Mouse (Mus musculus) thymus, postnatal 10 days (tissue): ENCODE data around the gene Gm5868.
"Not testable (repeated sequence)": the region's sequence is repeated elsewhere in the genome, so short reads cannot be mapped to it uniquely, and the experiment has no call there.

Experiments used
- DNase-seq, 2 experiments: peaks; one replicate each; pipeline ENCODE4 v3.0.0; 2021; ENCODE audit warnings: low spot score in 2 of 2

The Gm5868 gene

DNA sequence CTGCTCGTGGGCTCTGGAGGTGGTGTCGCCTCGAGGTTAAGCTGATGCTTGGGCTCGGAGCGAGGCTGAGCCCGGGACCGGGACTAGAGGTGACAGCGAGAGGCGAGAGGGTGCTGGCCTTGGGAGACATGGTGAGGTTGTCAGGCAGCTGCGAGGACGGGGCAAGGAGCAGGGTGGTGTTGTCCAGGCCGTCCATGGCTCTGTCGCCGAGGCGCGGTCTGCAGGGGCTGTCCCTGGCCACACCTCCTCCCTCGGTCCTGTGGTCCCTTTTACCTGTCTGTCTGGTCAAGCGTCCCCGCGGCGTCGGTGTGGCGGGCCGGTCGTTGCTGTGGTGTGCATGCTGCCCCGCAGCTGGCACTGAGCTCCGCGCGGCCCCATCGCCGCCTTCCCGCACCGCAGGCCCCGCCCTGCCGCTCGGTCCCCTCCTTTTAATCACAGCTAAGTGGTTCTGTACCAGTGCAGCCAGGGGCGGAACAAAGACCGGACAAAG is at the start of gene Gm5868:
Gm5868 (minus strand) TSS at position 360 of the 490 bp plus-strand sequence.
- no peak for DNase-seq

GRCm38 (mm10) chr5:72636576-72636975 is 49.2 kb upstream of the Gm5868 start:
- peak; percentile 15 to 16 for DNase-seq

DNA sequence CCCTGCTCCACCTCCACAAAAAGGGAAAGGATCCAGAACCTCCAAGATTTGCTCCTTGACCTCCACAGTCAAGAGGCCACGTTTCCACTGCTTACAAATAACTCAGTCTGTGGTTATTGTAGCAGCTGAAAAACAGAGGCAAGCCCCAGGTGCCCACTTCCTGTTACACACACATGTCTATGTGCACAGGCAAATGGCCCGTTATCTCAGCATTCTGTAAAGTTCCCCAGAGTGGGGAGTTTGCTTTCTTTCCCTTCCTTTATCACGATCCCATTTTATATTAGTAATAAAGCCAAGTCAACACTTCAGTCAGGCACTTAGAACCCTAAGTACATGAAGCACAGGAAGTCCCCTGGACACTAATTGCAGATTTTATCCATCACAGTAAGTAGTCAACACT is 48.8 kb upstream of the Gm5868 start:
- DNase-seq: peak; percentile 75

GRCm38 (mm10) chr5:72634791-72635271 is 47.5 kb upstream of the Gm5868 start:
- DNase-seq: peak; percentile 68 to 76

GRCm38 (mm10) chr5:72630026-72630425 is 42.7 kb upstream of the Gm5868 start:
- no peak for DNase-seq

GRCm38 (mm10) chr5:72621022-72621421 is 33.7 kb upstream of the Gm5868 start:
- peak in 1 of 2 experiments; percentile 24 for DNase-seq

GRCm38 (mm10) chr5:72617413-72617812 is 30.1 kb upstream of the Gm5868 start:
- DNase-seq: no peak

DNA sequence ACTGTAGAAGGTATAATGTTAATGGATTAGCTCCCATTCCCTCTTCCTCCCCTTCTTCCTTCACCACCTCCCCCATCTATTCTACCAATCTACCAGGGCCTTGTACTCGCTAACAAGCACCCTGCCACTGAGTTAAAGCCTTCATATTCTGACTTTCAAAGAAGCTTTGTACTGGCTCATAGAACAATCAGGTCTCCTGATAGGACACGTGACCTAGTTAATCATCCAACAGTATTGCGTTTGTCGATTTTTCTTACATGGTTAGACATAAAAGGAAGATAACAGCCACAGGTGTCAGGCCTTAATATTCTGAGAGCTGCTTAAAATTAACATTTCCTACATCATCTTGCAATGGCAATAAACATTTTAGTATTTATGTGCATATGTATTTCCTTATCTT is 15.8 kb upstream of the Gm5868 start:
- DNase-seq: no peak

GRCm38 (mm10) chr5:72601006-72601405 is 13.7 kb upstream of the Gm5868 start:
- peak; percentile 23 to 46 for DNase-seq

DNA sequence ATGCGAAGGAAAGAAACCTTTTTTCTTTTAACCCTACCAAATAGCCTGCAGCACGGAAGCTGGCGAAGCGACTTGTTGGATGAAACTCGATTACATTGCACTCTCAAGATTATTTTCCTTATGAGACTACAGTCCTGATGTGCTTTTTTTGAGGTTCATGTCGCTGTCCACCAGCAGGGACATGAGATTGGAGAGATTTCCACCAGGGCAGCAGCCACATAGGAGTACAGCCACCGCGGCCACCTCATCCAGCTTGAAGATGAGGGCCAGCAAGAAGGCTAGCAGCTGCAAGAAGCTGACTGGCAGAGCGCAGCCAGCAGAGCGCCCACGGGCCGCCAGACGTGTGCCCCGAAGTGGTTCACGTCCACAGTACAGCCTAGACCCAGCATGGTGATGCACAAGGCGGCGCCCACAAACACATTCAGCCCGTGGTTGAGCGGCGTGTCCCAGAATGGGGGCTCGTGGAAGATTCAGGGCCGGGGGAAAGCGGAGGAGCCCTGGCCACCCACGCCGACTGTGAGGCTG is 622 bp downstream of the Gm5868 start:
- DNase-seq: not testable (repeated sequence)

DNA sequence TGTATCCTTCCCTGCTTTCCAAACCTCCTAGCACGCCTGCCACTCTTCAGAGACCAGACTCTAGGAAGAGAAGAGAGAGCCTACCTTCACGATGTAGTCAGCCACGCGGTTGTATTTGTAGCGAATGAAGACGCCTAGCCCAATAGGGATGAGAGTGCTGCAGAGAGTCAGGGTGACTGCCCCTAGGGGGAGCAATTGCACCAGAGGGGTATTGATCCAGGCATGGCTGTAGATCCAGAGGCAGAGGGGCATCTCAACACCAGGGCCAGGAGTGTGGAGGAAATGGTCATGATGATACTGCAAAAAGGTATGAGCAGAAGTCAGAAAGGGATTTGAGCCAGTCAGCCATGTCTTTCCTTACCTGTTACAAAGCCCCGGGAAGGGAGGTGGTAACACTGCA is 1.2 kb downstream of the Gm5868 start:
- not testable (repeated sequence) for DNase-seq

GRCm38 (mm10) chr5:72580970-72581332 is 6.4 kb downstream of the Gm5868 start, which contains the start of gene Zar1:
Gene Zar1 (minus strand): TSS chr5:72581254.
- not testable (repeated sequence) for DNase-seq

- DNase-seq: peak in 1 of 2 experiments; percentile 8
Observed at GRCm38 (mm10) chr5:72580088-72580969, 7.0 kb downstream of the Gm5868 start.

- not testable (repeated sequence) for DNase-seq
Observed at GRCm38 (mm10) chr5:72579599-72579998, 7.8 kb downstream of the Gm5868 start.

DNA sequence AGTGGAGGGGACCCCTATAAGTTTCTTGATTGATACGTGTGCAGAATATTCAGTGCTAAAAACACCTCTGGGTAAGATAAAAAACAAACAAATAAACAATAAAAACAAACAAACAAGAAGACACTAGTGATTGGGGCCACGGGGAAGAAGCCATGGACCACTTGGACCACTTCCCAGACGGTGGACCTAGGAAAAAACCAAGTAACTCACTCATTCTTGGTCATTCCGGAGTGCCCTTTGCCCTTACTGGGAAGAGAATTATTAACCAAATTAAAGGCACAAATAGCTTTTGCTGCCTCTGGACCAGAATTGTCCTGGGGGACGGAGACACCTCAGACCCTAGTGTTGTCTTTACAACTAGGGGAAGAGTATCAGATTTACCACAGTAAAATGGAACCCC is 21.7 kb downstream of the Gm5868 start:
- DNase-seq: no peak

DNA sequence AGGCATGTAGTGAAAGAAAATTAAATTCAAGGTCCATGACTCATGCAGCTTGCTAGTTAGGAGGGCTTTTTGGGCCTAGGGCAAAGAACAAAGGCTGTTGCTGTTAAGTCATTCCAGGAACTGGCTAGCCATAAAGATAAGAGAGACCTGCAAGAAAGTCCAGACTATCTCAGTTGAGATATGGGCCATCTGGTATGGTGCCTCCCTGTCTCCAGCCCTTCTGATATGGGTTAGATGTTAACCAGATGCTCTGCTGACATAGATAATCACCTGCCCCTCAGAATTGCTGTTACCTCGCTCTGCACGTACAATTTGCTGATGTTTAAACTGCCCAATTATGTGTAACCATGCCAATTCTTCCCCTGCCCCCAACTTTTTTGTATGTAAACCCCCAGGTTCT is 24.2 kb downstream of the Gm5868 start:
- DNase-seq: not testable (repeated sequence)

DNA sequence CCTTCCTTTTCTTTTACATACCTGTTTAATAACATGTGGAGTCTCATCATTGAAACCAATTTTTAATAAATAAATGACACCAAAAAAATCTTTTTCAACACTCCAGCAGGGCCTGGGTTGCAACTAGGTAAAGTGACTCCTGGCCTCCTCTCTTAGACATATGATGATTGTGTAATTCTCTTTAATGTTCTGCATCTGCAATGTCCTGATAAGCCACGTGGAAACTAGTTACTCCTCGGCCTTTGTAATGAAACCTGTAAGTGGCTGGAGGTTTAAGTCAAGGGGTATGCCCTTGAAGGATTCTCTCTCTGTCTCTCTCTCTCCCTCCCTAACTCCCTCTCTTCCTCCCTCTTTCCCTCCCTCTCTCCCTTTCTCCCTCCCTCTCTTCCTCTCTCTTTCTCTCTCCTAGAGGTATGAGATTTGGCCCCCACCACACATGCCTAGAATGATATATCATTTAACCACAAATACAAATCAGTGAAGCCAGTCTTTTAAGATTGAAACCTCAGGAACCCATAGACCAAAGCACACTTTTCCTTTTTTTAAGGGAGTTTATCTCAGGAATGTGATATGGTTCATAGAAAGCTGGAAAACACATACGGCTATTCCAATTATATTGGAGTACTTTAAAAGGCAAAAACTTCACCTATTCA is 26.2 kb downstream of the Gm5868 start:
- no peak for DNase-seq

DNA sequence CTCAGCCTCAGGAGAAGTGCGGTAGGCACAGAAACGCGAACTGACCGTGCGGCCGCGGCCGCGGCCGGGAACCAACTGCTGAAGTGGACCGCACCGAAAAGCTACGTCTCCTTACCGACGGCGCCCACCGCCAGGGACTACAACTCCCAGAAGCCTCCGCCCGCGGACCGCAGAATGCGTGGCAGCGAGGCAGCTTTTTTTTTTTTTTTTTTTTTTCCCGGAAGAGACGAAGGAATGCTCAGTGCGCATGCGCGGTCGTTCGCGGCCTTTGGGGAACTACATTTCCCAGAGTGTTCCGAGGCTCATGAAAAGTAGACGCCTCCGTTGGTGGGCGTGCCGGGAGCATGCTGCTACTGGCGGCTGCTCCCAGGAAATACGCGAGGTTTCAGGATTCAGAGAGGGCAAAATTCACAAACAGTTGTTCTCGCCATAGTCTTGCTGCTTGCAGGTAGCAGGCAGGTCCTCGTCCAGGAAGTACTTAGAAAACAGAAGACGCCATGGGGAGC is 27.8 kb downstream of the Gm5868 start, which contains the start of gene Nfxl1:
Nfxl1 (minus strand) TSS at position 141 of the 506 bp plus-strand sequence.
- DNase-seq: peak; percentile 90 to 96

- peak in 1 of 2 experiments; percentile 27 for DNase-seq
Observed at GRCm38 (mm10) chr5:72558716-72559526, 28.4 kb downstream of the Gm5868 start.

DNA sequence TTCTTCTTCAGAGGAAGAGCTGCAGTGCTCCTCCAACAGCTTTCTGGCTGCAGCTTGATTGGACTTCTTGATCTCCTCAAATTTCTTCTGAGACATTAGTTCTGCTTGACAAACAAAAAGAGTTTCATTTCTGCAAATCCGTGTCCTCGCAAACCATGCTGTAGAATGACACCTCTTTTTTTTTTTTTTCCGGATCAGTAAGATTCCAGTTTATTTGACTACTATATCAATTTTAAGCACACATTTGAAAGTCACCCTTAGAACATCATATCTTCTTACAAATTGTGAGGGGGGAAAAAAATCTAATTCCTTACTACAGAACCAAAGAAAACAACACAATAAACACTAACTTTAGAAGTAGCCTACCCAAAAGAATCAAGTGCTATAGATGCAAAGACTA is 31.1 kb downstream of the Gm5868 start:
- no peak for DNase-seq

- DNase-seq: no peak
Observed at GRCm38 (mm10) chr5:72551209-72551608, 36.1 kb downstream of the Gm5868 start.
